Mouse (Mus musculus) heart, postnatal 0 days (tissue): ENCODE results near the gene Ripor2.

ENCODE experiments used
- CTCF ChIP-seq: IDR thresholded peaks from 2 replicates; pipeline ENCODE4 v1.5.1; 2016; ENCODE audit warnings: antibody characterized with exemption, control low read depth, low read depth
- EP300 ChIP-seq: IDR thresholded peaks from 2 replicates; pipeline ENCODE4 v1.6.1; 2016; ENCODE audit warnings: antibody characterized with exemption, low read depth

DNA sequence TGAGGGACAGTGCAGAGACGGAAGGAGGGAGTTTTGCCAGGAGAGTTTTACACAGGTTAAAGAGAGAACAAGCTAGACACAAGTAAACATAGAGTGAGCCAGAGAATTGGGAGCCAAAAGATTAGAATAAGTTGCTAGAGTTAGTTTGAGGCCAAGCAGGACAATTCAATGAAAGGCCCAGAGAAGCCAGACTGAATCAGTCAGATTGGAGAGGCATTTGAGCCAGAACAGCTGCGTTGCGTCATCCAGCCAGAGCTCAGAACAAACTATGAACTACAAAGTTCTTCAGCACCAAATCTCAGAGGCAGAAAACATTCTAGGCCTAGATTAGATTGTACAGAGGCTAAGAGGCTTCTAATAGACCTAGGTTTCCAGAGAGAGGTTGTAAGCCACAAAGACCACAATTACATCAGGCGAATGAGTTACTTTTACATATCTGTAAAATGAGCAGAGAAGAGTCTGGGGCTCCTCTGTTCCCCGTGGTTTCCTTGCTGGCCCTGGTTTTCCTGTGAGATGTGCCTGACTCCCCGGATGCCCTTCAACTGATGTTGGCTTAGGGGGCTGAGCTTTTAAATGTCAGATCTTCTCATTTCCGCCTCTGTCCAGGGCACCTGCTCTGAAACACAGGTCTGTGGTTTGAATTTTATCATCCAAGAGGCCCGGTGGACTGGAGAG, 196.9 kb downstream of the Ripor2 start:
- TF ChIP-seq CTCF = no peak
- no peak for TF ChIP-seq EP300
